Mouse (Mus musculus) E14TG2a.4 (cell line): ENCODE measurements at regions not wholly inside any gene's neighbourhood (a gene's known extent, or its start where the extent isn't known, plus 50 kb on each side); places are given as distances from the start of the nearest gene placed in this dataset.

Experiments
- CTCF ChIP-seq: conservative IDR thresholded peaks from 2 replicates; pipeline ENCODE4 v1.5.1; 2014; ENCODE audit warnings: low read length
- NANOG ChIP-seq: IDR thresholded peaks from 2 replicates; pipeline ENCODE4 v1.6.1; 2014; ENCODE audit warnings: borderline replicate concordance, low read length, mixed read lengths
- POU5F1 ChIP-seq: IDR thresholded peaks from 2 replicates; pipeline ENCODE4 v1.6.1; 2014; ENCODE audit warnings: low read length, borderline replicate concordance

- TF ChIP-seq CTCF (no peak), NANOG (no peak), POU5F1 (no peak)
Observed at GRCm38 (mm10) chr6:31944546-31944945, 105.5 kb upstream of the 1700012A03Rik start.
